Mouse (Mus musculus): ENCODE data around the gene Hist2h2ac. TPM values are rescaled to one million over a fixed set of nuclear protein-coding genes. Genes with fewer than 3 reads are reported as not detected.

Hist2h2ac gene
- total and polyA plus RNA-seq, 2 experiments from 2014 or later, result 1.9 to 471 TPM

- WGBS, result 93% methylated on average over 8 of the region's 8 CpGs
- Histone ChIP-seq H3K9me3 (ENCODE audit: low read length) (no peaks in the 10 kb centered on the region), H3K4me2 (ENCODE audit: low read depth) (no peak overlapping the region), H3K4me3 (ENCODE audit: low read depth, low read length) (no peak overlapping the region), H3K4me1 (ENCODE audit: insufficient read depth) (peaks cover 17% of the 10 kb centered on the region), H3K36me3 (ENCODE audit: insufficient read depth) (no peaks in the 10 kb centered on the region), H3K27me3 (ENCODE audit: insufficient read depth, low read length) (no peaks in the 10 kb centered on the region), H3K9ac (no peak overlapping the region), H3K27ac (ENCODE audit: low read depth, low read length) (no peak overlapping the region)
- DNase-seq (no peak), ATAC-seq (no peak)
- no peak for TF ChIP-seq CTCF (IDR thresholded peaks at IDR 0.05; ENCODE audit: low read depth)
Observed at GRCm38 (mm10) chr3:96266132-96266710, 45.5 kb upstream of the Hist2h2ac start.

GRCm38 (mm10) chr3:96264404-96264949 lies 43.8 kb upstream of the Hist2h2ac start:
- Histone ChIP-seq H3K4me1 (ENCODE audit: insufficient read depth) (peaks cover 17% of the 10 kb centered on the region), H3K4me3 (ENCODE audit: low read depth, low read length) (peak overlapping the region; percentile 59; the same call in 1 of the 2 replicates), H3K36me3 (ENCODE audit: insufficient read depth) (no peaks in the 10 kb centered on the region), H3K27me3 (ENCODE audit: insufficient read depth, low read length) (no peaks in the 10 kb centered on the region), H3K9me3 (ENCODE audit: low read length) (no peaks in the 10 kb centered on the region), H3K27ac (ENCODE audit: low read depth, low read length) (peak overlapping the region; percentile 98), H3K4me2 (ENCODE audit: low read depth) (peak overlapping the region; percentile 73), H3K9ac (peak overlapping the region; percentile 53; the same call in 1 of the 2 replicates)
- no peak for TF ChIP-seq CTCF (IDR thresholded peaks at IDR 0.05; ENCODE audit: low read depth)
- ATAC-seq, result no peak
- WGBS, result 65% methylated on average over 7 of the region's 7 CpGs
- no peak for DNase-seq

GRCm38 (mm10) chr3:96263558-96264403 lies 43.1 kb upstream of the Hist2h2ac start:
- H3K27ac ChIP-seq (ENCODE audit: low read depth, low read length), result peak overlapping the region; percentile 98
- peak overlapping the region; percentile 53 for H3K9ac ChIP-seq
- H3K27me3 ChIP-seq (ENCODE audit: insufficient read depth, low read length), result no peaks in the 10 kb centered on the region
- WGBS, result 4% methylated on average over 27 of the region's 27 CpGs
- H3K36me3 ChIP-seq (ENCODE audit: insufficient read depth), result no peaks in the 10 kb centered on the region
- ATAC-seq (peak; percentile 22), DNase-seq (peak; percentile 57)
- peaks cover 17% of the 10 kb centered on the region for H3K4me1 ChIP-seq (ENCODE audit: insufficient read depth)
- no peak for TF ChIP-seq CTCF (IDR thresholded peaks at IDR 0.05; ENCODE audit: low read depth)
- peak overlapping the region; percentile 73 for H3K4me2 ChIP-seq (ENCODE audit: low read depth)
- H3K4me3 ChIP-seq (ENCODE audit: low read depth, low read length), result peak overlapping the region; percentile 59
- H3K9me3 ChIP-seq (ENCODE audit: low read length), result no peaks in the 10 kb centered on the region

GRCm38 (mm10) chr3:96262979-96263550 lies 42.4 kb upstream of the Hist2h2ac start, which contains the start of gene Hist2h4:
TSS of gene Hist2h4 (minus strand) at chr3:96263311.
- Histone ChIP-seq H3K9me3 (ENCODE audit: low read length) (no peaks in the 10 kb centered on the region), H3K4me3 (ENCODE audit: low read depth, low read length) (peak within 1 kb of the TSS; percentile 59), H3K4me1 (ENCODE audit: insufficient read depth) (peaks cover 16% of the 10 kb centered on the region), H3K9ac (peak within 1 kb of the TSS; percentile 92), H3K27me3 (ENCODE audit: insufficient read depth, low read length) (no peaks in the 10 kb centered on the region), H3K4me2 (ENCODE audit: low read depth) (peak within 1 kb of the TSS; percentile 73), H3K27ac (ENCODE audit: low read depth, low read length) (peak within 1 kb of the TSS; percentile 98), H3K36me3 (ENCODE audit: insufficient read depth) (no peaks in the 10 kb centered on the region)
- peak; percentile 91 for ATAC-seq
- DNase-seq, result peak; percentile 97
- TF ChIP-seq CTCF (IDR thresholded peaks at IDR 0.05; ENCODE audit: low read depth), result peak; percentile 64
- under 1% methylated on average over 40 of the region's 40 CpGs for WGBS

DNA sequence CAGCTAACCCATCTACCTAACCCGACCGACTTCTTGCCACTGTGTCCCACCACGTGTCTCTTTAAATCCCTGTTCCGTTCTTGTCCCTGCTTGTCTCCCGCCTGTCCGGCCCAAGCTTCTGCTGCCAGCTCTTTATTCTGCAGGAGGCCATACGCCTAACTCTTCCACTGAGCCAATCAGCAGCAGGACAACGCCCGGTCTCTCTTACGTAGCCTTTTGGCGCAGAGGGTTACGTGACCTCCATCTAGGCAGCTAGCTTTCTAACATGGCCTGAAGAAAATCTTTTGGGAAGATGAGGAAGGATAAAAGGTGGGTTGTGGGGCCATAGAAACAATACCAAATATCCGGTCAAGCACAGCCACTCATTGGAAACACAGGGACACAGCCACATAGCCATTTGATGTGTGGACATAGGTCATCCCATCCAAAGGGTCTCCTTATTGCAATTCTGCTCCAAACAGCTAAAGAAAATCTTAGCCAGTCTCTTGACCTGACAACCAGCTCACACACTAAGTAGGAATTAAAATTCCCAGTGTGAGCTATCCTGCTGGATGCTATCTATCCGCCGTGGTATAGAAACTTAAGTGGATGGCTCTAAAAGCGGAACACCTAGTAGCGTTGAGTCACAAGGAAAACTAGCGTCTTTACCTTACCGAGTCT lies 41.7 kb upstream of the Hist2h2ac start:
- Histone ChIP-seq H3K36me3 (ENCODE audit: insufficient read depth) (no peaks in the 10 kb centered on the region), H3K4me2 (ENCODE audit: low read depth) (peak overlapping the region; percentile 73), H3K4me3 (ENCODE audit: low read depth, low read length) (peak overlapping the region; percentile 59), H3K9ac (peak overlapping the region; percentile 92), H3K9me3 (ENCODE audit: low read length) (no peaks in the 10 kb centered on the region), H3K27me3 (ENCODE audit: insufficient read depth, low read length) (no peaks in the 10 kb centered on the region), H3K27ac (ENCODE audit: low read depth, low read length) (peak overlapping the region; percentile 98), H3K4me1 (ENCODE audit: insufficient read depth) (peaks cover 12% of the 10 kb centered on the region)
- peak; percentile 83 for DNase-seq
- no peak for TF ChIP-seq CTCF (IDR thresholded peaks at IDR 0.05; ENCODE audit: low read depth)
- under 1% methylated on average over 19 of the region's 19 CpGs for WGBS
- peak; percentile 70 for ATAC-seq

DNA sequence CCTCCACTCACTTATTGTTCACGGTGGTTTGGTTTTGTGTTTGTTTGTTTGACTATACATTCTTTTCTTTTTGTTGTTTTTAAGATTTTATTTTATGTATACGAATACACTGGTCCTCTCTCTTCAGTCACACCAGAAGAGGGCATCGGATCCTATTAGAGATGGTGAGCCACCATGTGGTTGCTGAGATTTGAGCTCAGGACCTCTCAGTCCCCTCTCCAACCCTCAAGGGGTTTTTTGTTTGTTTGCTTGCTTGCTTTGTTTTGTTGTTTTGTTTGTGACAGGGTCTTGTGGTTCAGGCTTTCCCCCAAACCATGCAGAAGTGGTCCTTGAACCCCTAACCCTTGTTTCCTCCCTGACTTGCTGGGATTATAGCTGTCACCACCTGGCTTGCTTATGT lies 40.9 kb upstream of the Hist2h2ac start:
- 0 out of 2 replicates have a peak, but pooled peaks have one; percentile 11 for TF ChIP-seq CTCF (IDR thresholded peaks at IDR 0.05; ENCODE audit: low read depth)
- H3K4me2 ChIP-seq (ENCODE audit: low read depth), result peak overlapping the region; percentile 73
- H3K9ac ChIP-seq, result peak overlapping the region; percentile 92
- ATAC-seq (no peak), DNase-seq (no peak)
- H3K4me3 ChIP-seq (ENCODE audit: low read depth, low read length), result peak overlapping the region; percentile 59
- H3K27ac ChIP-seq (ENCODE audit: low read depth, low read length), result peak overlapping the region; percentile 98
- 43% methylated on average over 3 of the region's 3 CpGs for WGBS
- H3K36me3 ChIP-seq (ENCODE audit: insufficient read depth), result no peaks in the 10 kb centered on the region
- H3K9me3 ChIP-seq (ENCODE audit: low read length), result no peaks in the 10 kb centered on the region
- H3K27me3 ChIP-seq (ENCODE audit: insufficient read depth, low read length), result no peaks in the 10 kb centered on the region
- peaks cover 12% of the 10 kb centered on the region for H3K4me1 ChIP-seq (ENCODE audit: insufficient read depth)

Data from forebrain, postnatal 0 days (tissue).